Mouse (Mus musculus): ENCODE results near the gene Cxcr3. TPM values are rescaled to one million over a fixed set of nuclear protein-coding genes. Genes with fewer than 3 reads are reported as not detected.

Cxcr3 gene
- not detected in 2 replicates for polyA plus RNA-seq (2016; fragmentation: Nextera tagmentation; extraction: Ambion mirVana)

- Histone ChIP-seq H3K9me3 (replicated peaks) (no peaks in the 10 kb centered on the region), H3K27me3 (peaks cover 25% of the 10 kb centered on the region), H3K36me3 (no peaks in the 10 kb centered on the region), H3K4me1 (no peaks in the 10 kb centered on the region), H3K9ac (no peak within 1 kb of the TSS), H3K4me2 (replicated peaks) (no peak within 1 kb of the TSS), H3K4me3 (no peak within 1 kb of the TSS), H3K27ac (no peak within 1 kb of the TSS)
- 70% methylated on average over 11 of the region's 11 CpGs for WGBS
- no peak for ATAC-seq (ENCODE audit: low FRiP score)
Measured at GRCm38 (mm10) chrX:101733828-101734319, at the start of gene Cxcr3. Gene Cxcr3, minus strand, starts transcription at chrX:101734269.

GRCm38 (mm10) chrX:101772035-101772434 lies 38.0 kb upstream of the Cxcr3 start:
- no peak overlapping the region for H3K4me3 ChIP-seq
- no peak overlapping the region for H3K27ac ChIP-seq
- H3K9me3 ChIP-seq (replicated peaks), result no peaks in the 10 kb centered on the region
- no peaks in the 10 kb centered on the region for H3K36me3 ChIP-seq
- 40% methylated on average over 5 of the region's 5 CpGs for WGBS
- no peak overlapping the region for H3K4me2 ChIP-seq (replicated peaks)
- H3K9ac ChIP-seq, result no peak overlapping the region
- no peaks in the 10 kb centered on the region for H3K4me1 ChIP-seq
- H3K27me3 ChIP-seq, result peaks cover 7% of the 10 kb centered on the region; the same call in 1 of the 2 replicates
- no peak for ATAC-seq (ENCODE audit: low FRiP score)

GRCm38 (mm10) chrX:101770307-101770706 lies 36.2 kb upstream of the Cxcr3 start:
- Histone ChIP-seq H3K27me3 (peaks cover 13% of the 10 kb centered on the region; the same call in 1 of the 2 replicates), H3K4me3 (no peak overlapping the region), H3K4me1 (no peaks in the 10 kb centered on the region), H3K36me3 (no peaks in the 10 kb centered on the region), H3K9ac (no peak overlapping the region), H3K4me2 (replicated peaks) (no peak overlapping the region), H3K27ac (no peak overlapping the region), H3K9me3 (replicated peaks) (no peaks in the 10 kb centered on the region)
- 61% methylated on average over 3 of the region's 3 CpGs for WGBS
- ATAC-seq (ENCODE audit: low FRiP score), result no peak

- ATAC-seq (ENCODE audit: low FRiP score), result no peak
- Histone ChIP-seq H3K27me3 (peaks cover 13% of the 10 kb centered on the region; the same call in 1 of the 2 replicates), H3K4me1 (no peaks in the 10 kb centered on the region), H3K4me2 (replicated peaks) (no peak overlapping the region), H3K4me3 (no peak overlapping the region), H3K9me3 (replicated peaks) (no peaks in the 10 kb centered on the region), H3K36me3 (no peaks in the 10 kb centered on the region), H3K27ac (no peak overlapping the region), H3K9ac (no peak overlapping the region)
- WGBS, result 69% methylated on average over 2 of the region's 2 CpGs
Measured at GRCm38 (mm10) chrX:101769478-101769877, 35.4 kb upstream of the Cxcr3 start.

- no peaks in the 10 kb centered on the region for H3K36me3 ChIP-seq
- H3K9me3 ChIP-seq (replicated peaks), result no peaks in the 10 kb centered on the region
- 75% methylated on average over 7 of the region's 7 CpGs for WGBS
- no peak overlapping the region for H3K4me3 ChIP-seq
- ATAC-seq (ENCODE audit: low FRiP score), result no peak
- H3K27me3 ChIP-seq, result peaks cover 7% of the 10 kb centered on the region; the same call in 1 of the 2 replicates
- H3K4me2 ChIP-seq (replicated peaks), result no peak overlapping the region
- H3K27ac ChIP-seq, result no peak overlapping the region
- no peak overlapping the region for H3K9ac ChIP-seq
- H3K4me1 ChIP-seq, result no peaks in the 10 kb centered on the region
Measured at GRCm38 (mm10) chrX:101767280-101767679, 33.2 kb upstream of the Cxcr3 start.

- Histone ChIP-seq H3K4me2 (replicated peaks) (no peak overlapping the region), H3K9ac (no peak overlapping the region), H3K4me3 (no peak overlapping the region), H3K36me3 (no peaks in the 10 kb centered on the region), H3K27me3 (peaks cover 13% of the 10 kb centered on the region; the same call in 1 of the 2 replicates), H3K27ac (no peak overlapping the region), H3K9me3 (replicated peaks) (no peaks in the 10 kb centered on the region), H3K4me1 (no peaks in the 10 kb centered on the region)
- 82% methylated on average over 4 of the region's 4 CpGs for WGBS
- ATAC-seq (ENCODE audit: low FRiP score), result no peak
Measured at GRCm38 (mm10) chrX:101765111-101765510, 31.0 kb upstream of the Cxcr3 start.

- Histone ChIP-seq H3K27ac (no peak overlapping the region), H3K4me2 (replicated peaks) (no peak overlapping the region), H3K36me3 (no peaks in the 10 kb centered on the region), H3K9ac (no peak overlapping the region), H3K9me3 (replicated peaks) (no peaks in the 10 kb centered on the region), H3K4me1 (no peaks in the 10 kb centered on the region), H3K27me3 (peaks cover 16% of the 10 kb centered on the region; the same call in 1 of the 2 replicates), H3K4me3 (no peak overlapping the region)
- ATAC-seq (ENCODE audit: low FRiP score), result no peak
- 72% methylated on average over 5 of the region's 5 CpGs for WGBS
Measured at GRCm38 (mm10) chrX:101764621-101765020, 30.6 kb upstream of the Cxcr3 start.

- H3K36me3 ChIP-seq, result no peaks in the 10 kb centered on the region
- H3K4me2 ChIP-seq (replicated peaks), result no peak overlapping the region
- no peaks in the 10 kb centered on the region for H3K9me3 ChIP-seq (replicated peaks)
- 70% methylated on average over 5 of the region's 5 CpGs for WGBS
- H3K9ac ChIP-seq, result no peak overlapping the region
- H3K27me3 ChIP-seq, result peaks cover 28% of the 10 kb centered on the region
- no peak overlapping the region for H3K27ac ChIP-seq
- H3K4me3 ChIP-seq, result no peak overlapping the region
- no peak for ATAC-seq (ENCODE audit: low FRiP score)
- no peaks in the 10 kb centered on the region for H3K4me1 ChIP-seq
Measured at GRCm38 (mm10) chrX:101754478-101754877, 20.4 kb upstream of the Cxcr3 start.

GRCm38 (mm10) chrX:101750144-101750543 lies 16.1 kb upstream of the Cxcr3 start:
- Histone ChIP-seq H3K36me3 (no peaks in the 10 kb centered on the region), H3K4me1 (no peaks in the 10 kb centered on the region), H3K4me3 (no peak overlapping the region), H3K27ac (no peak overlapping the region), H3K9ac (no peak overlapping the region), H3K4me2 (replicated peaks) (no peak overlapping the region), H3K9me3 (replicated peaks) (no peaks in the 10 kb centered on the region), H3K27me3 (peaks cover 26% of the 10 kb centered on the region)
- ATAC-seq (ENCODE audit: low FRiP score), result no peak
- 50% methylated on average over 4 of the region's 4 CpGs for WGBS

- H3K27me3 ChIP-seq, result peaks cover 9% of the 10 kb centered on the region
- no peak overlapping the region for H3K9ac ChIP-seq
- H3K4me1 ChIP-seq, result no peaks in the 10 kb centered on the region
- H3K4me2 ChIP-seq (replicated peaks), result no peak overlapping the region
- ATAC-seq (ENCODE audit: low FRiP score), result no peak
- no peaks in the 10 kb centered on the region for H3K9me3 ChIP-seq (replicated peaks)
- H3K4me3 ChIP-seq, result no peak overlapping the region
- H3K27ac ChIP-seq, result no peak overlapping the region
- 82% methylated on average over 2 of the region's 2 CpGs for WGBS
- no peaks in the 10 kb centered on the region for H3K36me3 ChIP-seq
Measured at GRCm38 (mm10) chrX:101741064-101741433, 7.0 kb upstream of the Cxcr3 start.

- Histone ChIP-seq H3K4me1 (no peaks in the 10 kb centered on the region), H3K4me3 (no peak overlapping the region), H3K4me2 (replicated peaks) (no peak overlapping the region), H3K36me3 (no peaks in the 10 kb centered on the region), H3K27ac (no peak overlapping the region), H3K9ac (no peak overlapping the region), H3K9me3 (replicated peaks) (no peaks in the 10 kb centered on the region), H3K27me3 (peaks cover 13% of the 10 kb centered on the region)
- WGBS, result 49% methylated on average over 6 of the region's 6 CpGs
- ATAC-seq (ENCODE audit: low FRiP score), result peak; percentile 61; the same call in 1 of the 2 replicates
Measured at GRCm38 (mm10) chrX:101740335-101741063, 6.4 kb upstream of the Cxcr3 start.

GRCm38 (mm10) chrX:101737201-101737600 lies 3.1 kb upstream of the Cxcr3 start:
- Histone ChIP-seq H3K4me1 (no peaks in the 10 kb centered on the region), H3K27me3 (peaks cover 19% of the 10 kb centered on the region), H3K9ac (no peak overlapping the region), H3K27ac (no peak overlapping the region), H3K4me2 (replicated peaks) (no peak overlapping the region), H3K4me3 (no peak overlapping the region), H3K36me3 (no peaks in the 10 kb centered on the region), H3K9me3 (replicated peaks) (no peaks in the 10 kb centered on the region)
- ATAC-seq (ENCODE audit: low FRiP score), result no peak

- H3K36me3 ChIP-seq, result no peaks in the 10 kb centered on the region
- H3K27me3 ChIP-seq, result peaks cover 25% of the 10 kb centered on the region
- no peak overlapping the region for H3K4me2 ChIP-seq (replicated peaks)
- H3K27ac ChIP-seq, result no peak overlapping the region
- WGBS, result 54% methylated on average over 5 of the region's 5 CpGs
- no peaks in the 10 kb centered on the region for H3K4me1 ChIP-seq
- H3K4me3 ChIP-seq, result no peak overlapping the region
- no peak overlapping the region for H3K9ac ChIP-seq
- H3K9me3 ChIP-seq (replicated peaks), result no peaks in the 10 kb centered on the region
- no peak for ATAC-seq (ENCODE audit: low FRiP score)
Measured at GRCm38 (mm10) chrX:101734981-101735380, 912 bp upstream of the Cxcr3 start.

All from hindbrain, embryonic 12.5 days (tissue).